Mouse (Mus musculus): Measurements from ENCODE around the gene Ap3b1. TPM values are rescaled to one million over a fixed set of nuclear protein-coding genes. Genes with fewer than 3 reads are reported as not detected.

The Ap3b1 gene
- total and polyA plus RNA-seq, 3 experiments: 46.0 to 113 (median 60.7) TPM

- Histone ChIP-seq H3K4me2 (ENCODE audit: insufficient read depth, low read depth, poor library complexity, severe bottlenecking) (no peak overlapping the region), H3K27ac (ENCODE audit: insufficient read depth, low read depth) (no peak overlapping the region), H3K9me3 (replicated peaks; ENCODE audit: low read length) (no peaks in the 10 kb centered on the region), H3K36me3 (replicated peaks in 1 of 2; ENCODE audit: control insufficient read depth in 1 of 2, insufficient read depth in 1 of 2, low read length in 1 of 2) (peaks cover 8 to 58% of the 10 kb centered on the region in 2 experiments), H3K9ac (ENCODE audit: insufficient read depth, low read depth) (no peak overlapping the region), H3K79me2 (replicated peaks; ENCODE audit: control insufficient read depth, extremely low read depth, insufficient read depth, poor library complexity, severe bottlenecking) (no peaks in the 10 kb centered on the region), H3K4me1 (ENCODE audit: control insufficient read depth in 1 of 2, insufficient read depth in 2 of 2) (peaks cover 0 to 5% of the 10 kb centered on the region in 2 experiments; a peak in 1 of 4 replicates), H3K27me3 (replicated peaks) (no peaks in the 10 kb centered on the region), H3K4me3 (replicated peaks in 1 of 3; ENCODE audit: low read depth in 2 of 3, low read length in 2 of 3, poor library complexity in 1 of 3) (no peak overlapping the region)
- dilution Hi-C loops (cut with MboI; ENCODE audit: extremely low pct_ligation_motif_present, extremely low pct_unique_long_range_greater_than_20kb, low sequenced_read_pairs): no loop called here
- no peak for DNase-seq (ENCODE audit: extremely low read depth)
- no peak for TF ChIP-seq ZKSCAN1 (IDR thresholded peaks at IDR 0.05; ENCODE audit: borderline replicate concordance, low read depth, low read length)
- no peak for TF ChIP-seq TBP (conservative IDR thresholded peaks at IDR 0.05; ENCODE audit: low read depth, low read length)
- no peak for TF ChIP-seq GABPA (IDR thresholded peaks at IDR 0.05; ENCODE audit: insufficient replicate concordance, low read depth, low read length)
- no peak for TF ChIP-seq CHD2 (IDR thresholded peaks at IDR 0.05; ENCODE audit: low read length)
- no peak for TF ChIP-seq RCOR1 (conservative IDR thresholded peaks at IDR 0.05; ENCODE audit: low read depth, low read length)
- TF ChIP-seq BHLHE40 (IDR thresholded peaks at IDR 0.05; ENCODE audit: low read depth, low read length): no peak
- no peak for TF ChIP-seq ZMIZ1 (IDR thresholded peaks at IDR 0.05; ENCODE audit: low read depth, low read length)
- no peak for TF ChIP-seq ELF1 (IDR thresholded peaks at IDR 0.05; ENCODE audit: low read depth, low read length)
- no peak for TF ChIP-seq EP300 (IDR thresholded peaks at IDR 0.05; ENCODE audit: low read length)
- TF ChIP-seq KAT2A (IDR thresholded peaks at IDR 0.05; ENCODE audit: insufficient replicate concordance, low read length): no peak
- no peak for TF ChIP-seq USF2 (conservative IDR thresholded peaks at IDR 0.05; ENCODE audit: low read depth, low read length)
- TF ChIP-seq MAX (IDR thresholded peaks at IDR 0.05; ENCODE audit: low read length): no peak
- in situ Hi-C loops (cut with MboI; ENCODE audit: low pct_ligation_motif_present, low pct_unique_long_range_greater_than_20kb, low sequenced_read_pairs): loop anchor here (10.0 kb wide), 1 partner anchor 377 kb away; no protein-coding TSS in a partner anchor
Measured at GRCm38 (mm10) chr13:94567739-94568138, 209.0 kb downstream of the Ap3b1 start.

- Histone ChIP-seq H3K36me3 (replicated peaks in 1 of 2; ENCODE audit: control insufficient read depth in 1 of 2, insufficient read depth in 1 of 2, low read length in 1 of 2) (peaks cover 6 to 38% of the 10 kb centered on the region in 2 experiments), H3K9me3 (replicated peaks; ENCODE audit: low read length) (no peaks in the 10 kb centered on the region), H3K4me2 (ENCODE audit: insufficient read depth, low read depth, poor library complexity, severe bottlenecking) (no peak overlapping the region), H3K27me3 (replicated peaks) (no peaks in the 10 kb centered on the region), H3K4me1 (ENCODE audit: control insufficient read depth in 1 of 2, insufficient read depth in 2 of 2) (peaks cover 0 to 6% of the 10 kb centered on the region in 2 experiments; a peak in 1 of 4 replicates), H3K9ac (ENCODE audit: insufficient read depth, low read depth) (no peak overlapping the region), H3K27ac (ENCODE audit: insufficient read depth, low read depth) (no peak overlapping the region), H3K4me3 (replicated peaks in 1 of 3; ENCODE audit: low read depth in 2 of 3, low read length in 2 of 3, poor library complexity in 1 of 3) (no peak overlapping the region), H3K79me2 (replicated peaks; ENCODE audit: control insufficient read depth, extremely low read depth, insufficient read depth, poor library complexity, severe bottlenecking) (no peaks in the 10 kb centered on the region)
- in situ Hi-C loops (cut with MboI; ENCODE audit: low pct_ligation_motif_present, low pct_unique_long_range_greater_than_20kb, low sequenced_read_pairs): no loop called here
- DNase-seq (ENCODE audit: extremely low read depth): no peak
- TF ChIP-seq HCFC1 (IDR thresholded peaks at IDR 0.05; ENCODE audit: low read depth, low read length) (no peak), JUND (conservative IDR thresholded peaks at IDR 0.05; ENCODE audit: low read depth, low read length) (no peak)
- dilution Hi-C loops (cut with MboI; ENCODE audit: extremely low pct_ligation_motif_present, extremely low pct_unique_long_range_greater_than_20kb, low sequenced_read_pairs): no loop called here
Measured at GRCm38 (mm10) chr13:94571001-94571400, 212.2 kb downstream of the Ap3b1 start.

- H3K27me3 ChIP-seq (replicated peaks): no peaks in the 10 kb centered on the region
- TF ChIP-seq CHD2 (IDR thresholded peaks at IDR 0.05; ENCODE audit: low read length): no peak
- no peak for TF ChIP-seq CHD1 (IDR thresholded peaks at IDR 0.05; ENCODE audit: low read depth, low read length)
- TF ChIP-seq ZMIZ1 (IDR thresholded peaks at IDR 0.05; ENCODE audit: low read depth, low read length): no peak
- TF ChIP-seq TBP (conservative IDR thresholded peaks at IDR 0.05; ENCODE audit: low read depth, low read length): no peak
- TF ChIP-seq NRF1 (IDR thresholded peaks at IDR 0.05; ENCODE audit: low read depth, low read length): no peak
- TF ChIP-seq POLR2A (IDR thresholded peaks at IDR 0.05; ENCODE audit: low read depth, low read length): no peak
- TF ChIP-seq EP300 (IDR thresholded peaks at IDR 0.05; ENCODE audit: low read length): no peak
- TF ChIP-seq MAX (IDR thresholded peaks at IDR 0.05; ENCODE audit: low read length): no peak
- in situ Hi-C loops (cut with MboI; ENCODE audit: low pct_ligation_motif_present, low pct_unique_long_range_greater_than_20kb, low sequenced_read_pairs): no loop called here
- H3K4me1 ChIP-seq (ENCODE audit: control insufficient read depth in 1 of 2, insufficient read depth in 2 of 2): peaks cover 0 to 6% of the 10 kb centered on the region in 2 experiments; a peak in 1 of 4 replicates
- dilution Hi-C loops (cut with MboI; ENCODE audit: extremely low pct_ligation_motif_present, extremely low pct_unique_long_range_greater_than_20kb, low sequenced_read_pairs): no loop called here
- H3K36me3 ChIP-seq (replicated peaks in 1 of 2; ENCODE audit: control insufficient read depth in 1 of 2, insufficient read depth in 1 of 2, low read length in 1 of 2): peaks cover 0 to 26% of the 10 kb centered on the region in 2 experiments
- no peaks in the 10 kb centered on the region for H3K79me2 ChIP-seq (replicated peaks; ENCODE audit: control insufficient read depth, extremely low read depth, insufficient read depth, poor library complexity, severe bottlenecking)
- no peak overlapping the region for H3K4me2 ChIP-seq (ENCODE audit: insufficient read depth, low read depth, poor library complexity, severe bottlenecking)
- H3K9me3 ChIP-seq (replicated peaks; ENCODE audit: low read length): no peaks in the 10 kb centered on the region
- H3K9ac ChIP-seq (ENCODE audit: insufficient read depth, low read depth): no peak overlapping the region
- H3K27ac ChIP-seq (ENCODE audit: insufficient read depth, low read depth): no peak overlapping the region
- DNase-seq (ENCODE audit: extremely low read depth): no peak
- no peak overlapping the region for H3K4me3 ChIP-seq (replicated peaks in 1 of 3; ENCODE audit: low read depth in 2 of 3, low read length in 2 of 3, poor library complexity in 1 of 3)
Measured at GRCm38 (mm10) chr13:94573356-94573755, 214.6 kb downstream of the Ap3b1 start.
